Mouse (Mus musculus) 3134 (cell line): ENCODE data around the gene Id2.

Source experiments
- DNase-seq: peaks from one replicate; pipeline ENCODE4 v3.0.0-alpha.2; 2011; ENCODE audit warnings: low spot score; ENCODE audit not compliant: insufficient read length; ENCODE audit errors: extremely low read depth

Id2 gene

DNA sequence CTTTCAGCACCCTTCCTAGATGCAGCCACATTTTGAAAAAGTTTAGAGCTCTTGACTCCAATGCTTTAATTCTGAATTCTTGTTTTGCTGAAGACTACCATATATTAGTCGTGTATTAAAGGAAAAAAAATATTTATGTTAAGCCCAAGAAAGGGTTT lies at the start of gene Id2:
Id2 (minus strand) TSS at position 89 of the 158 bp plus-strand sequence.
- no peak for DNase-seq

DNA sequence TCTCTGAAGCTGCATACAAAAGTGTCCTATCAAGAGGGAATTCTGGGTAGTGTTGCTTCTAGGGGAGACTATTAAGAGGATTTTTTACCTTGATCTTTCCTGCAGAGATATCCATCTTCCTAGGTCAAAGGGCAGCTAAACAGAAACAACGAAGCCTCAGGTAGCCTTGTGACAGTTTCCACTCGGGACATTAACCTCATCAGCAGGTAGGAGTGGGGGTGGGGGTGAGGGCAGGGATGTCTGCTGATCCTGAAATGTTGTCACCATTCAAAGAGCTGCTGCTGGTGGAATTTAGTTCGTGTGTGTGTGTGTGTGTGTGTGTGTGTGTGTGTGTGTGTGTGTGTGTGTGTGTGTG lies 48.4 kb upstream of the Id2 start:
- no peak for DNase-seq

DNA sequence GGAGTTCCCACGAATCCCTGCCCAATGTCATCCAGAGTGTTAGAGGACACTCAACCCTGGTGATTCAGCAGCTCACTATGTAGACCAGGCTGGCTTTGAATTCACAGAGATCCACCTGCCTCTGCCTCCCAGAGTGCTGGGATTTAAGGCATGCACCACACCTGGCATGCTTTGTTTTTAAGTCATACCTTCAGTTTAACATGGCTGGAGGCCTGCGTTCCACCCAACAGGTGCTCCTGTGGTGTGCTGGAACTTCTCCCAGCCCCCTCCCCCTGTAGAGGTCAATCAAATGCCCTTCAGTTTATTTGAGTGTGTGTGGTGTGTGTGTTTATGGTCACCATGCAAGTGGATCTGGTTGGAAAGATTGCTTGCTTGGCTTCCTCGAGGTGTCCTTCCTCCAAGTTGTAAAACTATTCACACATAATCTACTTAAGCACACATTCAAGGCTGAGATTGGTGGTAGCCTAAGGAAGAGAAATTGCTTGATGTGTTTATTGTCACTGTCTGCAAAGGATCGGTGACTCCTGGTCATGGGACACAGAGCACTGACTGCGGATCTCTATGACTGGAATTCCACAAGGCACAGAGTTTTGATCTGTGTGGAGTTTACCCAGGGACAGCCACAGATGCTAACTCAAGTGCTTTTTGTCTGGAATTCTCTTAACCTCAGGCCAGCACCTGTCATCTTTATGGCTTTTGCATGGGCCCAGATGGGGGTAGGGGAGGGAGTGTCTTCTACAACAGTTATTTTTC lies 47.8 kb upstream of the Id2 start:
- DNase-seq = no peak

- no peak for DNase-seq
Measured at GRCm38 (mm10) chr12:25143492-25143891, 46.6 kb upstream of the Id2 start.

GRCm38 (mm10) chr12:25142251-25142650 lies 45.3 kb upstream of the Id2 start:
- DNase-seq = no peak

DNA sequence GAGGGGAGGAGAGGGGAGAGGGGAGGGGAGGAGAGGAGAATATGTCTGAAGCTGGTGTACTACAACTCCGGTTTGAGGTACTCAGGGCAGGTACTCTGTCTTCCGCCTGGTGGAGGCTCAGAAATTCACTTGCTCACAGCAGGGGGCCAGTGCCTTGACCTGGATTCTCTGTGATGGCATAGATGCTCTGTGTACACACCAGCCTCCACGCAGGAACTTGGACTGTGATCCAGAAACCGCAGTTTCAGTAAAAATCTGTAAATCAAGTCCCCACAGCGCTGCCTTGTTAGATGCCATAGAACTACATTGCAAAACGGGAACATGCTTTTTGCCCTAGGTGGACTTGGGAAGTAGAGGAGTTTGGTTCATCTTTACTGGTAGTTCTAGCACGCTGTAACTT lies 44.4 kb upstream of the Id2 start:
- DNase-seq = no peak

- DNase-seq = no peak
Measured at GRCm38 (mm10) chr12:25140115-25140514, 43.2 kb upstream of the Id2 start.

DNA sequence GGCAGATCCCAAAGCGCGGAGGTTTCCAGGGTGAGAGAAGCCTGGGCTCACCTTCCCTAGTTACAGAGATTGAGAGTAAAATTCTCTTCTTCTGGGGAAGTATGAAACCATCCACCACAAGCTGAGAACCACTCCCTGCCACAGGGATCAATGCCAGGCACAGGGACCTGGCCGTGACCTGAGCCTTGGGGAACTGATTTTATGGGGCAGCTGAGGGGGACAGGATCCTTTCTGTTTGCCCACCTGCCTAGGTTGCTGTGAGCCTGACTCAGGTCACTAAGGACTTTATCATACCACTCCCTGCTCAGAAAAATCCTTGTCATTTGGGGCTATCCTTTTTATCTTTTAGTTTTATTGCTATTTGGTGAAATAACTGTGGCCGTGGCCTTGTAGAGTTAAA lies 41.7 kb upstream of the Id2 start:
- no peak for DNase-seq

DNA sequence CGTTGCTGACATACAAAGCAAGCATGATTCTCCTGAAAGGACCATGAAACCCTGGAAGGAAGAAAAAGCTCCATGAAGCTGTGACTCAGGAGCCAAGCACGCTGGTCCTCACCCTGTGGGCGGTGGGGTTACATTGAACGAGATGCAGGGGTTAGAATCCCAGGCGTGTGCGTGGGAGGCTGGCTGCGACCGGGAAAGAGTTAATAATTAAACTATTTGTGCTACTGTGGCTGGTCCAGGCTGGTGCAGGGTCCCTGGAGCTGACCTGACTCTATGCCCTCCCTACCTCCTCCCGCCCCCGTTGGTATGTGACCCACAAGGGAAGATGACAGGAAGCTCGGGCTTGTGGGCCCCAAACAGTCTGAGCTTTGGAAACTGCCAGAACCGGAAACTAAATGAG lies 35.1 kb upstream of the Id2 start:
- DNase-seq = peak; percentile 5

GRCm38 (mm10) chr12:25127629-25128028 lies 30.7 kb upstream of the Id2 start:
- DNase-seq = no peak

DNA sequence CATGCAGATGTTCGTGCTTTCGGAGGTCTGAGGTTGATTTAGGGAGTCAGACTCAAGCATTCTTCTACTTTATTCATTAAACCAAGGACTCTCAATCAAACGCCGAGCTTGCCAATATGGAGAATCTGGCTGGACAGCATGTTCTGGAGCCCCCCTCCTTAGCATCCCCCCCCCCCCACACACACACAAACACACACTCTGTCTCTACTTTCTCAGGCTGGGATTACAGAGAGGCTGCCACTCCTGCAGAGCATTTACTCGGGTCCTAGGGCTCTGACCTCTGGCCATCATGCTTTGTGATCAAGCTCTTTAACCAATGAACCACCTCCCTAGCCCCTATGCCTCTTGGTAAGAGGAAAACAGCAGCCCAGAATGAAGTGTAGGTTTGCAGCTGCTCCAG lies 29.3 kb upstream of the Id2 start:
- DNase-seq = no peak

- no peak for DNase-seq
Measured at GRCm38 (mm10) chr12:25125239-25125776, 28.4 kb upstream of the Id2 start.

- no peak for DNase-seq
Measured at GRCm38 (mm10) chr12:25124431-25125238, 27.7 kb upstream of the Id2 start.

- no peak for DNase-seq
Measured at GRCm38 (mm10) chr12:25120753-25121152, 23.8 kb upstream of the Id2 start.

- no peak for DNase-seq
Measured at GRCm38 (mm10) chr12:25119278-25119677, 22.3 kb upstream of the Id2 start.

GRCm38 (mm10) chr12:25117856-25118511 lies 21.0 kb upstream of the Id2 start:
- DNase-seq = no peak

GRCm38 (mm10) chr12:25116126-25116525 lies 19.2 kb upstream of the Id2 start:
- no peak for DNase-seq

GRCm38 (mm10) chr12:25114426-25114825 lies 17.5 kb upstream of the Id2 start:
- no peak for DNase-seq

GRCm38 (mm10) chr12:25113357-25113756 lies 16.4 kb upstream of the Id2 start:
- no peak for DNase-seq

DNA sequence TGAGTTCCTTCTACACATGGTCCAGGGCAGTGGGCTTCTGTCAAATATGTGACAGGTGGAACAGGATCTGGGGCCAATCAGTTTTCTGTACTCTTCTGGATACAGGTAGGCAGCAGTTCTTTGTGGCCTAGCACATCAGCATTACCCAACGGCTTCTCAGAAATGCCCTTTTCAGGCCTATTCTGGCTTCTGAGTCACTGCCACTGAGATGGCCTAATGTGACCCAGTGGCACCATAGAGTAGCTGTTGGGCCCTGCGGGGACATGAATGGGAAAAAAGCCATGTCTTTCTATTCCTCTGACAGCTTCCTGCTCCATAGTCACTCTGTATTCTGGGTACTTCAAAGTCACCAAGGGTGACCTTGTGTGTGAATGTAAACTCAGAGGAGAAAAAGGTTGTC lies 15.9 kb upstream of the Id2 start:
- no peak for DNase-seq

- no peak for DNase-seq
Measured at GRCm38 (mm10) chr12:25110682-25111078, 13.7 kb upstream of the Id2 start.
